Mouse (Mus musculus) B cell, adult 2 months (primary cell): ENCODE results near the gene Pygm.

ENCODE experiments used
- DNase-seq, 2 experiments: peaks; one replicate each; pipeline ENCODE4 v3.0.0; 2022

Gene Pygm

DNA sequence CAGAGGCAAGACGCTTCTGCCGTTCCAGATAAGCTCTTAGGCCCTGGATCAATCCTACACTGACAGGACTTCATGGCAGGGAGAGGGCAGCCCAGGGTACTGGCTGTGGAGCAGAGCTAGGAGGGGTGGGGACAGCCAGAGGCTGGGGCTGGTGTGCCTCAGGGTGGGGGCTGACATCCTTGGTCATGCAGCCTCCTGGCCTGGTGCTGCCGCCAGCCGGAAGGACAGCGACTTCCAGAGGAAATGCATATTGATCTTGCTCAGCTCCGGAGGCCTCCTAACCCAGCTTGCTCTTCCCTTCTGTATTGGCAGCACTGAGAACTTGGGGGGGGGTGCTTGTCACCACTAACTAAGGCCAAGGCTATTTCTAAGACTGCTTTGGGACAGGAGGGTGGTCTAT, 31.3 kb downstream of the Pygm start:
- no peak for DNase-seq

GRCm38 (mm10) chr19:6416124-6416770, 32.0 kb downstream of the Pygm start:
- no peak for DNase-seq

GRCm38 (mm10) chr19:6416894-6417761, 32.9 kb downstream of the Pygm start:
- DNase-seq: no peak

GRCm38 (mm10) chr19:6418233-6418879, 34.2 kb downstream of the Pygm start, which contains the start of gene Nrxn2:
TSS of gene Nrxn2 (plus strand) at chr19:6418731.
- peak; percentile 93 for DNase-seq

DNA sequence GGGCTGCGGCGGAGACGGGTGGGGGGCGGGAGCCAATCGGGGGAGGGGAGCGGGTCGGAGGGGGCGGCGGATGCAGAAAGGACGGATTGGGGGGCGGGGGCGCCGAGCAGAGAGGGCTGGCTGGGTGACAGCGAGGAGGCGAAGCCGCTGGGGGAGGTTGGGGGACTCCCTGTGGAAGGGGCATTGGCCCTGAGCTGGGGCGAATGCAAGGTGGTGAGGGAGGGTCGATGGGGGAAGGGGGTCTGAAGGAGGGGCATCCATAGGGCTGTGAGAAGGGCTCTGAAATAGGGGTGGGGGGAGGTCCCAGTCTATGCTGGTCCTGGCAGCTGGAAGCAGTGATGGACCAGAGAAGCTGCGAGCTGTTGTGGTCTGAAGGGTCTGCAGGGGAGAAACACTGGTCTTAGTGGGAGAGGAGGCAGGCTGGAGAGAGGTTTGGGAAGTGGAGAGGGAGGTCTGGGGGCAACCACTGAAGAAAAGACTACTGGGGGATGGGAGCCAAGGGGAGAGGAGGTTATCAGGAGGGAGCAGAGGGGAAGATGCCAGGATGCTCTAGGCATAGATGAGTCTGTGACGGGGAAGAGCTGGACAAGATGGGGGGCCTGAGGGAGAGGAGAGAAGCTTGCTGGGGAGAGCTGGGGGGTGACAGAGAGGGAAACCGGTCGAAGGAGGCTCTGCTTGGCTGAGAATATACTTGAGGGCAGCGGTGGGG, 34.9 kb downstream of the Pygm start:
- no peak for DNase-seq

DNA sequence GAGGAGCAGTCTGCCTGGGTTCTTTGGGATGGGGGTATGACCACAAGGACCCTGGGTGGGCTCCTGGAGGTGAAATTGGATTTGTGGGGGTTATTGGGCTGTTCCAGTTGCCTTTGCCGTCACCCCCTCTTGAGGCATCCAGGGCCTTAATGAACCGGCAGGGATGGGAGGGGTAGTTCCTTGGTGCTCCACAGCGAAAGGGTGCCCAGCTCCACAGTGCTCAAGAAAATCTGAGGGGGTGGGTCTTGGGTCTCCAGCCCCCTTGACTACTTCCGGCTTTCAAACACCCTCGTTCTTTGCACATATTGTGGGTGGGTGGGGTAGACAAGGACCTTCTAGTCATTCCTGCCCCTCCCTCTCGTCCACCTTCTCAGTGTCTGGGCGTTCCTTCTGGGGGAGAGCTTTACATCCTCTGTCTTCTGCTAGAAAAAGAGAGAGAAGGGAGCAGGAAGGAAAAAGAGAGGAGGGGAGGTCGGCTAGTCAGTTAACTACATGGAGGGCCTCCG, 35.7 kb downstream of the Pygm start:
- no peak for DNase-seq

DNA sequence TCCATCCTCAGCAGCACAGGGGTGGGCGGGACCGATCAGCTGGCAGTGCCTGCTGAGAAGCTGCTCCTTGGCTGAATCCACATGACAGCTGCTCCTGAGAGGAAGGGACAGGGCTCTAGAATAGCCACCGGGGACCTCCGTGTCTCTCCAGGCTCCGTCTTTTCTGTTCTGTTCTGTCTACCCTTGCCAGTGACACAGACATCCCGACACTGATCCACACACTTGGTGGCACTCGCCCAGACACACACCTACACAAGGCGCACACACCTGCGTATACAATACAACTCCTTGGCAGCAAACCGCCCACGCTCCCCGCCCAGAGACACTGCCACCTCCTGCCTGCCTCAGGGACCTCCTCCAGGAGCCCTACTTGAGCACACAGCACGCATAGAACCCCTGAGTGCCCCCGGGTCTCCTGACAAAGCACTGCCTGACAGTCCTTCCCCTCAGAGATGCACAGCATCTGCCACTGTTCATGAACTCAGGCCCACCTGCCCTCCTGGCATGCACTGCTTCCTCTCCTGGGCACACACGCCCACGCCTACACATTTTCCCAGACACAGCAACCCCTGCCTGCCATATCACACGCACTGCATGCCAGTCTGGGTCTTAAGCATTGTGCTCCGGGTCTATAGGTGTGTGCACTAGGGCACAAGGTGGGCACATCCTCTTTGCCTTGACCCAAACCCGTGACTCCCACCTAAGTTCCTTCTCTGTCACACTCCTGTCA, 36.4 kb downstream of the Pygm start:
- no peak for DNase-seq

GRCm38 (mm10) chr19:6421211-6421590, 37.0 kb downstream of the Pygm start:
- DNase-seq: no peak

DNA sequence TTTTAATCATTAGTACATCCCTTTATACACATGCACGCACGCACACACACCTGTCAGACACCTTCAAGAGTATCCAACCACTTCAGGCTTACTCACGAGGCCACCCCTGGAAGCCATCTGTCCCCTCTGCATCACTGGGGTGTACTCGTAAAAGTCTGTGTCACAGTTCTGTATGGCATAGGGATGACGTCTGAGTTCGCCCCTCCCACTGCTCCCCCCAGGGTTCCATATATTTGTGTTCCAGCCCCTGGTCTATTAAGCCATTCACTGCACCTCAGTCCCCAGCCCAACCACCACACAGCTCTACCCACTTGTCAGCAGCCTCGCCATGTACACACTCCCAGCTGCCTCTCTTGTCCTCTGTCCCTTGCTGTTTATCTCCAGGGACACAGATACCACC, 37.8 kb downstream of the Pygm start:
- no peak for DNase-seq

DNA sequence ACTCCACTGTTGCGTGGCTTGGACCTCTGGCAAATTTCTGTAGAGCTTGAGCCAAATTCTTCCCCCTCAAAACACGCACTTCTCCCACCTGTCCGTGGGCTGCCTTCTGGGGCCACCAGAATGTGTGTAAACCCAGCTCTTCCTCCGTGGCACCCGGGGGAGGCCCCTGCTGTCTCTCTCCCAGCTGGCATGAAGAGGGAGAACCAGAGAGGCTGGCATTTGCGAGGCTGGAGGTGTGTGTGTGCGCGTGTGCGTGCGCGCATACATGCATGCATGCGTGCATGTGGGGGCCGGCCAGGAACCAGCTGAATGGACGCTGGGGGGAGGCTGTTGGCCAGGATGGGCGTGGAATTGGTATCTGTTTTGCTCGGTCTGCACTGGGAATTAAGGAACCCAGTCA, 39.0 kb downstream of the Pygm start:
- no peak for DNase-seq

GRCm38 (mm10) chr19:6424137-6424881, 40.1 kb downstream of the Pygm start:
- DNase-seq: no peak

DNA sequence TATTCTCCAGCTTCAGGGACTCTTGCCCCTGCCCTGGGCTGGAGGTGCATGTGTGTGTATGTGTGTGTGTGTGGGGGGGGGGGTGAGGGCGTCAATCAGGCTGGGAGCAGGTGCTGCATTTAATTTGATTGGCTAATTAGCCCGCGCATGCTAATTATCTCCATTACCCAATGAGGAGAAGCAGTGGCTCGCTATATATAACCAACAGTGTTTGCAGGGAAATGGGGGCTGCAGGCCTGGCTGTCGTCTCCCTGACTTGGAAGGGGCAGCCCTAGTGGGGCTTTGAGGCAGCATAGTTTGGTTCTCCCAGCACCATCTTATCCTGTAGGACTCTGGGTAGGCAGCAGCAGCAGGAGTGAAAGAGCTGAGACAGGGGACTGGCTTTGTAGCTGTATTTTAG, 41.4 kb downstream of the Pygm start:
- no peak for DNase-seq

DNA sequence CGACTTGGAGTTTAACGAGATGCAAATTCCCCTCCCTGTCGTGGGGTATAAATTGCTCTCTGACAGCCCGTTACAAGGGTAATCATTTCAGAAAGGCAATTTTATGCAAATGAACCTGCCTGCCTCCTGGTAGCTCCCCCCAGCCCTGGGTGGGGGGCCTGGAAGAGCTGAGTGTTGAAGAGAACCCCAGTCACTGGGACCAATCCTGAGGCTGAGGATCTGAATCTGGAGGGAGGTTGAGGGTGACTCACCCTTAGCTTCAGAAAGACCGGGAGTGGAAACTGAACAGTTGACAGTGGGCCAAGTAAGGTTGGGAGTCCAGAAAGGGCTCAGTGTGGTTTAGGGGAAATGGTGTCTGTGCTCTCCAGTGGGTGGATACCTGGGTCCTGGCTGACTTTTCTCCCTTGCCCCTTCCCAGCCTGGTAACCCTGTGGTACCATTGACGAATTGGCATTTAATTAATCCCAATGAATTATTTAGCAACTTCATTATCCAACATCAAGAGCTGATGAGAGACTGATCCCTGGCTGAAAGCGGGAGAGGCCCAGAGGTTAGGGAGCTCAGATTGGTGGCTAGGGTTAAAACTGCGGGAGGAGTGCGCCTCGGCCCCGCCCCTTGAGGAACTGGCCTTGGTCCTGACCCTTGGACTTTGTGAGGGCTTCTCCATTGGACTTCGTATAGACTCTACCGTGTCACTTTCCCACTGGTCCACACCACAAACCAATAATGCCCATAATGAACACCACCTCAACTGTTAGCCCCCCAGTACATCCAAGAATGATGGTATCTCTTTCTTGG, 42.7 kb downstream of the Pygm start:
- peak; percentile 77 to 80 for DNase-seq

- no peak for DNase-seq
These were observed 43.6 kb downstream of the Pygm start for GRCm38 (mm10) chr19:6427653-6428434.

DNA sequence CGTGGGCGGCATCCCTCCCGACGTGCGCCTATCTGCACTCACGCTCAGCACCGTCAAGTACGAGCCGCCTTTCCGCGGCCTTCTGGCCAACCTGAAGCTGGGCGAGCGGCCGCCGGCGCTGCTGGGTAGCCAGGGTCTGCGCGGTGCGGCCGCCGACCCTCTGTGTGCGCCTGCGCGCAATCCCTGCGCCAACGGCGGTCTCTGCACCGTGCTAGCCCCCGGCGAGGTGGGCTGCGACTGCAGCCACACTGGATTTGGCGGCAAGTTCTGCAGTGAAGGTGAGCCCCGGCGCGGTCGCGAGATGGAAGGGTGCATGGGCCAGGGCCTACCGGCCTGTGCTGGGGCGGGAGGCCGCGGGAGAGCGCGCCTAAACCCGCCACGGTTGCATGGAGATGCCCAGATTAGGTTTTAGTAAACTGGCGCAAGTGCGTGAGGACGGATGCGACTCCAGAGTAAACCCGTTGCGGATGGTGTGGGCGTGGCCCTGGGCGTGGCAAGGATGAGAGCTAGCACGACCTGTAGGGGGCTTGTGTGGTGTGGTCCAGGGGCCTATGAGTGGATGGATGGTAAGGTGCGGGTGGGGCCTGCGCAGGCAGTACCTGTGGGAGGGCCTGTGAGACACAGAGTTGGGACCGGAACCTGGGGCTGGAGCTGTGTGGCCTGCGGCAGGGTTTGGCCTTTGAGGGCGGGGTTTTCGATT, 44.5 kb downstream of the Pygm start:
- peak; percentile 62 to 63 for DNase-seq

- no peak for DNase-seq
These were observed 58.8 kb downstream of the Pygm start for GRCm38 (mm10) chr19:6443016-6443415.

DNA sequence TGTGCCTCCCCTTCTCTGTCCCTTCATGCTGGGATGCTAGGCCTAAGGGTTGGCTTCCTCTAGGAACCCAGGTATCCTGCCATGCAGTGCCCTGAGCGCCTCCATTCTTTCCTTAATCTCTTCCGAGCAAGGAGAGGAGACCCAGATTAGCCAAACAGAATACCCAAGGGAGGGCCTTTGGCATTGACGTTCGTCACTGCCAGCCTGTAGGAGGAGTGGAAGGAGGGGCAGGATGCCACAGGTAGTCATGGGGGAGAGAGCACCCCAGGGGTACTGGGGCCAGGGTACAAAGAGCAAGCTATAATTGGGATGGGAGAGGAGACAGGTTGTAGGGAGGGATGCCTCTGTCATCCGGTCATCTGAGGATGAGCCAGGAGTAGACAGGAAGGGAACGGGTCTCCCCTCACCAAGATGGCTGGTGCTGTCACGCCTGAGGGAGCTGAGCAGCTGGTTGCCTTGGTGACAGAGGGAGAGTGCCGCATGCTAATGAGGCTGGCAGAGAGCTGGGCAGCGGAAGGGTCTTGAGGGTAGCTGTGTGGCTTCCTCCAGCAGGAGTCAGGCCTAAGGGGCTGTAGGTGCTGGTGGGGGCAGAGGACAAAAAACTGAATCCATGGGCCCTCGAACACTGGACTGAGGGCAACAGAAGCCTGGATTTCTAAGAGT, 61.7 kb downstream of the Pygm start:
- peak; percentile 42 to 43 for DNase-seq

DNA sequence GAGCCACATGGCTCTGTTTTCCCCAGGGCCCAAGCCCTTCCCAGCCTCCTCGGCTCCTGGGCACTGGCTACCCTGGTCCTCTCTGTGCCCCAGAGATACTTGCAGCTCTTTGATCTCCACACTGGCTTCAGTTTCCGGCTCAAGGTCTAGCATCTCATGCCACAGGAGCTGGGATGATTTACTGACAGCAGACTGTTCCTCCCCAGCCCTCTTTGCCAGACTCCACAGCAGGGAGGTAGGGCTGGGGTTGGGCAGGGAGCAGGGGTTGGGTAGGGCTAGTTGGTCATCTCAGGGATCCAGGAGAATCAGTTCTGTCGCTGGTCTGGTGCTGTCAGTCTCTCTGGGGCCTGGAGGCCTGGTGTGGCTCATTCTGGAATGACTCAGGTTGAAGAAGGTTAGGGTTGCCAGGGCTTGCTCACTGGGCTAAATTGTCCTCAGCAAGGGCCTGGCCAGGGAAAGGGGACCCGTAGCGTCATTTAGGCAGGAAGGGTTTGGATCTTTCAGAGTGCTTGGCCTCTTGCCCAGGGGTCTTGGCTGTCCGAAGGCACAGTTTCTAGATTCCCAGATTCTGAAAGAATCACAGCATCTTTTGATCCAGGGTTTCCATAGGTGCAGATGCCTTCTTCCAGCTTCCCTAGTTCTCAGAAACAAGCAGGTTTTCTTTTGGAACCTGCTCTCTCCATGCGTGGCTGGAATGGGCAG, 62.7 kb downstream of the Pygm start:
- no peak for DNase-seq
